Mouse (Mus musculus) midbrain, embryonic 12.5 days (tissue): ENCODE measurements around the gene Cbarp. TPM values are rescaled to one million over a fixed set of nuclear protein-coding genes. Genes with fewer than 3 reads are reported as not detected.

Experiments used
- ATAC-seq: fragments of 200-750 bp; cut with Nextera tagmentation; 2 replicates; pipeline ENCODE4 v1.8.0; 2017; ENCODE audit warnings: low read depth, moderate TSS enrichment, moderate library complexity; ENCODE audit not compliant: low FRiP score
- H3K27ac ChIP-seq: fragments of 300-500 bp; sonication (generic); replicated peaks from 2 replicates; pipeline ENCODE4 v1.5.1; 2016; ENCODE audit warnings: mild to moderate bottlenecking
- H3K27me3 ChIP-seq: fragments of 300-500 bp; sonication (generic); 2 replicates; pipeline ENCODE4 v1.6.1; 2016; ENCODE audit warnings: mild to moderate bottlenecking
- H3K36me3 ChIP-seq: fragments of 300-500 bp; sonication (generic); 2 replicates; pipeline ENCODE4 v1.6.1; 2016
- H3K4me1 ChIP-seq: fragments of 300-500 bp; sonication (generic); 2 replicates; pipeline ENCODE4 v1.6.1; 2016
- H3K4me2 ChIP-seq: fragments of 300-500 bp; sonication (generic); replicated peaks from 2 replicates; pipeline ENCODE4 v1.6.1; 2016; ENCODE audit warnings: mild to moderate bottlenecking, moderate library complexity
- H3K4me3 ChIP-seq: fragments of 300-500 bp; sonication (generic); 2 replicates; pipeline ENCODE4 v1.5.1; 2016; ENCODE audit warnings: mild to moderate bottlenecking
- H3K9ac ChIP-seq: fragments of 300-500 bp; sonication (generic); replicated peaks from 2 replicates; pipeline ENCODE4 v1.6.1; 2016; ENCODE audit warnings: mild to moderate bottlenecking, moderate library complexity
- H3K9me3 ChIP-seq: fragments of 300-500 bp; sonication (generic); 2 replicates; pipeline ENCODE4 v1.6.1; 2016; ENCODE audit warnings: mild to moderate bottlenecking
- WGBS: fragments of 180-500 bp; shearing (Covaris S2); methylation state at CpG from one replicate; pipeline ENCODE4 v1.1.7; 2016; 5-methylcytosine and 5-hydroxymethylcytosine counted together
- polyA plus RNA-seq: library from polyadenylated mRNA; unstranded; fragments of >200 nt; fragmentation: Nextera tagmentation; extraction: Ambion mirVana; gene quantifications from 2 replicates; pipeline ENCODE4 v1.2.1, GENCODE M21; 2016

Cbarp gene
- polyA plus RNA-seq, 1 experiment from 2014 or later, result 19.3 TPM

GRCm38 (mm10) chr10:80154384-80154783 lies 13.7 kb upstream of the Cbarp start:
- Histone ChIP-seq H3K4me3 (0 out of 2 replicates have a peak overlapping the region, but pooled peaks have one; percentile 100), H3K9ac (peak overlapping the region; percentile 100), H3K27ac (peak overlapping the region; percentile 100; the same call in 1 of the 2 replicates)

DNA sequence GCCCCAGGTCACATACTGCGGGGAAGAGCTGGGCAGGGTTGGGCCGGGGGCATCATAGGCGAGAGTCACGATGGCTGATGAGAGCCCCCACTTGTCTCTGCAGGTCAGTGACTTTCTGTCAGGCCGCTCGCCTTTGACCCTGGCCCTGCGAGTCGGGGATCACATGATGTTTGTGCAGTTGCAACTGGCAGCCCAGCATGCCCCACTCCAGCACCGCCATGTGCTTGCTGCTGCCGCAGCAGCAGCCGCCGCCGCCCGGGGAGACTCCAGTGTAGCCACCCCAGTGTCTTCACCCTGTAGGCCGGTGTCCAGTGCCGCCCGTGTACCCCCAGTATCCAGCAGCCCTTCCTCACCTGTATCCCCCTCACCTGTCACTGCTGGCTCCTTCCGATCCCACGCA lies 13.1 kb upstream of the Cbarp start:
- Histone ChIP-seq H3K4me3 (peak overlapping the region; percentile 100), H3K4me1 (peaks cover 66% of the 10 kb centered on the region), H3K4me2 (peak overlapping the region; percentile 96), H3K36me3 (peaks cover 67% of the 10 kb centered on the region), H3K27me3 (no peaks in the 10 kb centered on the region), H3K9me3 (no peaks in the 10 kb centered on the region), H3K27ac (peak overlapping the region; percentile 100), H3K9ac (peak overlapping the region; percentile 100)
- no peak for ATAC-seq
- 87% methylated on average over 19 of the region's 19 CpGs for WGBS

More at GRCm38 (mm10) chr10:80154384-80154783, 13.7 kb upstream of the Cbarp start:
- H3K27me3 ChIP-seq, result no peaks in the 10 kb centered on the region
- WGBS, result 81% methylated on average over 7 of the region's 7 CpGs
- no peak overlapping the region for H3K4me2 ChIP-seq
- ATAC-seq, result no peak
- H3K4me1 ChIP-seq, result peaks cover 73% of the 10 kb centered on the region
- peaks cover 67% of the 10 kb centered on the region for H3K36me3 ChIP-seq
- no peaks in the 10 kb centered on the region for H3K9me3 ChIP-seq

- WGBS, result 34% methylated on average over 3 of the region's 3 CpGs
- Histone ChIP-seq H3K9me3 (no peaks in the 10 kb centered on the region), H3K27ac (peak overlapping the region; percentile 100), H3K4me3 (peak overlapping the region; percentile 100), H3K4me1 (peaks cover 59% of the 10 kb centered on the region), H3K36me3 (peaks cover 67% of the 10 kb centered on the region), H3K27me3 (no peaks in the 10 kb centered on the region), H3K9ac (peak overlapping the region; percentile 100), H3K4me2 (peak overlapping the region; percentile 96)
- ATAC-seq, result no peak
Observed at GRCm38 (mm10) chr10:80152873-80153260, 12.2 kb upstream of the Cbarp start.

- 4% methylated on average over 15 of the region's 15 CpGs for WGBS
- peak overlapping the region; percentile 100 for H3K4me3 ChIP-seq
- H3K4me1 ChIP-seq, result peaks cover 60% of the 10 kb centered on the region
- H3K9me3 ChIP-seq, result no peaks in the 10 kb centered on the region
- peak overlapping the region; percentile 100 for H3K27ac ChIP-seq
- no peak for ATAC-seq
- H3K9ac ChIP-seq, result peak overlapping the region; percentile 100
- no peaks in the 10 kb centered on the region for H3K27me3 ChIP-seq
- H3K36me3 ChIP-seq, result peaks cover 64% of the 10 kb centered on the region
- H3K4me2 ChIP-seq, result peak overlapping the region; percentile 96
Observed at GRCm38 (mm10) chr10:80152071-80152872, 11.6 kb upstream of the Cbarp start.

- H3K9me3 ChIP-seq, result no peaks in the 10 kb centered on the region
- ATAC-seq, result no peak
- no peaks in the 10 kb centered on the region for H3K27me3 ChIP-seq
- H3K36me3 ChIP-seq, result peaks cover 55% of the 10 kb centered on the region
- H3K4me3 ChIP-seq, result peak overlapping the region; percentile 100
- under 1% methylated on average over 26 of the region's 26 CpGs for WGBS
- peak overlapping the region; percentile 96 for H3K4me2 ChIP-seq
- peaks cover 58% of the 10 kb centered on the region for H3K4me1 ChIP-seq
- H3K27ac ChIP-seq, result peak overlapping the region; percentile 100
- H3K9ac ChIP-seq, result peak overlapping the region; percentile 100
Observed at GRCm38 (mm10) chr10:80151211-80152034, 10.8 kb upstream of the Cbarp start.

- WGBS, result under 1% methylated on average over 54 of the region's 71 CpGs
- Histone ChIP-seq H3K9me3 (no peaks in the 10 kb centered on the region), H3K4me2 (peak overlapping the region; percentile 96), H3K9ac (peak overlapping the region; percentile 100), H3K4me1 (peaks cover 58% of the 10 kb centered on the region), H3K27ac (peak overlapping the region; percentile 100), H3K4me3 (peak overlapping the region; percentile 100), H3K36me3 (peaks cover 54% of the 10 kb centered on the region), H3K27me3 (no peaks in the 10 kb centered on the region)
- ATAC-seq, result no peak; the same call in 1 of the 2 replicates
Observed at GRCm38 (mm10) chr10:80150226-80151210, 9.9 kb upstream of the Cbarp start.

GRCm38 (mm10) chr10:80149291-80150225 lies 8.9 kb upstream of the Cbarp start:
- H3K4me3 ChIP-seq, result peak overlapping the region; percentile 100
- WGBS, result 0% methylated on average over 84 of the region's 88 CpGs
- H3K27ac ChIP-seq, result peak overlapping the region; percentile 100
- H3K27me3 ChIP-seq, result no peaks in the 10 kb centered on the region
- H3K36me3 ChIP-seq, result peaks cover 54% of the 10 kb centered on the region
- H3K4me1 ChIP-seq, result peaks cover 56% of the 10 kb centered on the region
- peak overlapping the region; percentile 100 for H3K9ac ChIP-seq
- H3K9me3 ChIP-seq, result no peaks in the 10 kb centered on the region
- H3K4me2 ChIP-seq, result peak overlapping the region; percentile 96
- peak; percentile 78 for ATAC-seq

GRCm38 (mm10) chr10:80148610-80149290 lies 8.1 kb upstream of the Cbarp start:
- H3K4me1 ChIP-seq, result peaks cover 52% of the 10 kb centered on the region
- peak overlapping the region; percentile 96 for H3K4me2 ChIP-seq
- peak overlapping the region; percentile 98 for H3K27ac ChIP-seq
- peak overlapping the region; percentile 100 for H3K4me3 ChIP-seq
- no peaks in the 10 kb centered on the region for H3K9me3 ChIP-seq
- peak; percentile 45 for ATAC-seq
- WGBS, result under 1% methylated on average over 57 of the region's 57 CpGs
- H3K9ac ChIP-seq, result peak overlapping the region; percentile 89
- peaks cover 54% of the 10 kb centered on the region for H3K36me3 ChIP-seq
- H3K27me3 ChIP-seq, result no peaks in the 10 kb centered on the region

GRCm38 (mm10) chr10:80147719-80148601 lies 7.3 kb upstream of the Cbarp start, which contains the start of gene Midn:
Gene Midn (plus strand): TSS chr10:80148272.
- Histone ChIP-seq H3K9me3 (no peaks in the 10 kb centered on the region), H3K36me3 (peaks cover 49% of the 10 kb centered on the region), H3K27me3 (no peaks in the 10 kb centered on the region), H3K27ac (peak within 1 kb of the TSS; percentile 98), H3K4me1 (peaks cover 51% of the 10 kb centered on the region), H3K4me3 (peak within 1 kb of the TSS; percentile 100), H3K4me2 (peak within 1 kb of the TSS; percentile 96), H3K9ac (peak within 1 kb of the TSS; percentile 89)
- 1% methylated on average over 26 of the region's 42 CpGs for WGBS
- ATAC-seq, result peak; percentile 21
